Mouse (Mus musculus) bone marrow macrophage, adult 2 months (primary cell): ENCODE results near the gene Gucy1b1.

ENCODE experiments used
- CTCF ChIP-seq: IDR thresholded peaks from 2 replicates; pipeline ENCODE4 v1.5.1; 2012; ENCODE audit warnings: low read depth, mild to moderate bottlenecking, low read length, moderate library complexity
- POLR2A ChIP-seq: IDR thresholded peaks from 2 replicates; pipeline ENCODE4 v1.6.1; 2012; ENCODE audit warnings: mild to moderate bottlenecking, low read depth, low read length, borderline replicate concordance

GRCm38 (mm10) chr3:82007002-82007401, 67.5 kb downstream of the Gucy1b1 start:
- TF ChIP-seq CTCF (no peak), POLR2A (no peak)
